ENCODE assay signal across 19 mouse cellular contexts in genomic region chr7:26352258-26352657, GRCm38 (mm10). TPM values are rescaled to one million over a fixed set of nuclear protein-coding genes. Genes with fewer than 3 reads are reported as not detected.
DNase-seq lines count a peak whose midpoint lies in the region; ATAC-seq and TF ChIP-seq lines count a peak whose summit lies in the region.
"Not testable (repeated sequence)": the region's sequence is repeated elsewhere in the genome, so short reads cannot be mapped to it uniquely, and the experiment has no call there.
"Had no signal": no experiment of that assay in that cellular context is flagged by ENCODE, and none has a peak within 500 bp of the region (broad histone marks: within the 10 kb centered on the region; RNA-seq: fewer than 3 reads in every experiment).

No protein-coding gene starts in this region.

- not testable (repeated sequence) for H3K4me3 ChIP-seq in liver, adult 2 months (ENCODE audit: insufficient read depth, low read depth, low read length); liver, embryonic 16.5 days (ENCODE audit: low read depth, low read length); liver, postnatal 0 days (ENCODE audit: low read depth, low read length)

- TF ChIP-seq CTCF in liver, adult 2 months (IDR thresholded peaks at IDR 0.05; ENCODE audit: low read depth, low read length); liver, postnatal 0 days (IDR thresholded peaks at IDR 0.05; ENCODE audit: low read depth): not testable (repeated sequence)

- TF ChIP-seq POLR2A in liver, adult 2 months (IDR thresholded peaks at IDR 0.05; ENCODE audit: extremely low read depth, insufficient read depth, low read length): not testable (repeated sequence)

- not testable (repeated sequence) for H3K27me3 ChIP-seq in liver, adult 2 months (ENCODE audit: control insufficient read depth, insufficient read depth, low read length); liver, embryonic 16.5 days (ENCODE audit: control insufficient read depth, insufficient read depth, low read depth, low read length); liver, postnatal 0 days (ENCODE audit: insufficient read depth, low read length)

- not testable (repeated sequence) for H3K9me3 ChIP-seq in liver, embryonic 16.5 days (replicated peaks; ENCODE audit: control insufficient read depth, low read length); liver, postnatal 0 days (ENCODE audit: low read length)

- not testable (repeated sequence) for H3K9ac ChIP-seq in liver, adult 2 months (ENCODE audit: low read depth, low read length); liver, embryonic 16.5 days (ENCODE audit: low read depth, low read length); liver, postnatal 0 days (replicated peaks)

- H3K79me2 ChIP-seq in liver, adult 2 months (ENCODE audit: control insufficient read depth, insufficient read depth, low read length): not testable (repeated sequence)

- not testable (repeated sequence) for H3K27ac ChIP-seq in liver, adult 2 months (replicated peaks; ENCODE audit: insufficient read depth, low read depth, low read length); liver, embryonic 16.5 days (ENCODE audit: low read length); liver, postnatal 0 days (ENCODE audit: low read depth)

- not testable (repeated sequence) for H3K36me3 ChIP-seq in liver, adult 2 months (ENCODE audit: control insufficient read depth, insufficient read depth, low read length); liver, embryonic 16.5 days (ENCODE audit: control insufficient read depth, insufficient read depth); liver, postnatal 0 days (replicated peaks; ENCODE audit: insufficient read depth, low read length)

- not testable (repeated sequence) for TF ChIP-seq EP300 in liver, postnatal 0 days (IDR thresholded peaks at IDR 0.05; ENCODE audit: low read depth)

- peak; percentile 47 for DNase-seq in liver, adult 2 months (ENCODE audit: extremely low read depth, low read depth, low spot score)
- DNase-seq in liver, postnatal 0 days: not testable (repeated sequence)

- not testable (repeated sequence) for H3K4me1 ChIP-seq in liver, adult 2 months (ENCODE audit: control insufficient read depth, insufficient read depth, low read length); liver, embryonic 16.5 days (ENCODE audit: control insufficient read depth, low read depth, low read length); liver, postnatal 0 days (ENCODE audit: insufficient read depth)

- peak; percentile 56; the same call in 1 of the 2 replicates for ATAC-seq in liver, embryonic 16.5 days (ENCODE audit: low read depth)
- peak; percentile 83 for ATAC-seq in liver, postnatal 0 days

- not testable (repeated sequence) for H3K4me2 ChIP-seq in liver, embryonic 16.5 days (ENCODE audit: low read depth, low read length); liver, postnatal 0 days (ENCODE audit: low read depth, low read length)

- WGBS in liver, adult 2 months: 43% methylated on average over 3 of the region's 3 CpGs
- 60% methylated on average over 2 of the region's 3 CpGs for WGBS in liver, embryonic 16.5 days (ENCODE audit: insufficient replicate concordance)
- 66% methylated on average over 2 of the region's 3 CpGs for WGBS in liver, postnatal 0 days (ENCODE audit: insufficient replicate concordance)

RNA-seq across cellular contexts. Expression of gene Cyp2a4, which starts 45.3 kb away (rescaled TPM):
- 856 and 925 TPM in 2 replicates for total RNA-seq in liver, adult 2 months (2014; rRNA removed)
- 409 and 441 TPM in 2 replicates for polyA plus RNA-seq in liver, adult 2 months (2012; rRNA removed)
- polyA plus RNA-seq in liver, embryonic 16.5 days (2015; fragmentation: Nextera tagmentation; extraction: Ambion mirVana): 0.81 and 1.2 TPM in 2 replicates
- 6.7 and 7.9 TPM in 2 replicates for polyA plus RNA-seq in liver, postnatal 0 days (2015; fragmentation: Nextera tagmentation; extraction: Ambion mirVana)
- total RNA-seq: adrenal gland, postnatal 25 days; adrenal gland, postnatal 36 days; CH12.LX; MEL had no signal
- polyA plus RNA-seq: activated CD4-positive, CD25-positive, alpha-beta regulatory T cell, adult 4 months; brain, embryonic 14.5 days; C2C12; CD4-positive, CD25-positive, alpha-beta regulatory T cell, adult 4 months; G1E; Patski had no signal

RNA-seq across cellular contexts. Expression of gene Nlrp9c, which starts 51.2 kb away (rescaled TPM):
- total RNA-seq in liver, adult 2 months (2014; rRNA removed): not detected in 2 replicates
- polyA plus RNA-seq in liver, adult 2 months (2012; rRNA removed): not detected in 2 replicates
- polyA plus RNA-seq in liver, embryonic 16.5 days (2015; fragmentation: Nextera tagmentation; extraction: Ambion mirVana): not detected in 2 replicates
- polyA plus RNA-seq in liver, postnatal 0 days (2015; fragmentation: Nextera tagmentation; extraction: Ambion mirVana): not detected in 2 replicates
- total RNA-seq: adrenal gland, adult 18-20 months; adrenal gland, adult 2 months; adrenal gland, adult 8-10 months; adrenal gland, postnatal 10 days; adrenal gland, postnatal 14 days; adrenal gland, postnatal 25 days; adrenal gland, postnatal 36 days; adrenal gland, postnatal 4 days; CH12.LX; MEL had no signal
- polyA plus RNA-seq: activated CD4-positive, CD25-positive, alpha-beta regulatory T cell, adult 4 months; adrenal gland, adult 2 months; brain, embryonic 14.5 days; C2C12; CD4-positive, CD25-positive, alpha-beta regulatory T cell, adult 4 months; G1E; Patski had no signal

Comparison
In these comparisons a context has a peak if more than half of its experiments do, and no peak if none do; other contexts are left out.
1. RNA of gene Cyp2a4, which starts 45.3 kb away (polyA plus RNA-seq): 409 to 441 TPM in liver, adult 2 months; 6.7 to 7.9 TPM in liver, postnatal 0 days and 0.81 to 1.2 TPM in liver, embryonic 16.5 days; every median in the first group is over 10 times any median in the second.